Mouse (Mus musculus) left cerebral cortex, adult 9 months (tissue): ENCODE measurements around the gene Aim2.

Experiments used
- DNase-seq, 2 experiments: peaks; one replicate each; pipeline ENCODE4 v3.0.0; 2022; ENCODE audit warnings: low spot score in 2 of 2

The Aim2 gene

DNA sequence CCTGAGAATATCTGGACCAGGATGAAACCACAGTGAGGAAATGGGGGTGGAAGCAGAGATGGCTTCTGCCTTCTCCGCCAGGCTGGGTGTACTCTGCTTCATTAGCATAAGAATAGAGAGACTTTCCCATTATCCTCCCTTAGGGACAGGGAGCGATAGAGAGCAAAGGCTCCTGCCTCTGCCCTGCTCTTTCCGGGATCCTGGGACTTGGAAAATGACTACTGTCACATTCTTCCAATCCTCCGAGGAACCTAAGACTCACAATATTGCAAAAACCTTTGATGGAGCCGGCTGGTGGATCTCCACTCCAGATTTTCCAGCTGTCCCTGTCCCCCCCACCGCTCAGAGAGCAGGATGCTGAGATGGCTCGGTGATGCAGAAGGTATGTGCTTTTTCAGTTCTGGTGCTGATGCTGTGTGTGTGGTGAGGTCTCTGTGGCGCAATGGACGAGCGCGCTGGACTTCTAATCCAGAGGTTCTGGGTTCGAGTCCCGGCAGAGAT is 39.3 kb downstream of the Aim2 start:
- peak; percentile 91 to 97 for DNase-seq

DNA sequence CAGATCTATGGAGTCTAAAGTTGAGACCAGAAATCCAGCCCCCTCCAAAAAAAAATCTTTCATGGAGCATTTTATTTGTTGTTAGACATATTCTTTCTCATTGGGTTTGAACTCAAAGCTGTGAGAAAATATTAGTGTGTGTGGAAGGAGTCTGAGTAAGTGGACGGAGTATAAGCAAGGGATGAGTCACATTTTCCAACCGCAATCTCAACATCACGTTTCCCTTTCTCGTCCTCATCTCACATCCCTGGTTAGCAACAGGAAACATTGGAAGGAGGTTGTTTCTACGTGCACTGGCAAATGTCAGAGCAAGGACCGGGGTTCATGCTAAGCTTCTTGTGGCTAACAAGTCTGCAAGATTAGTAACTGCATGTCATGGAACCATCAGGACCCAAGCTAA is 41.1 kb downstream of the Aim2 start:
- DNase-seq, result no peak

GRCm38 (mm10) chr1:173398323-173398970 is 47.8 kb downstream of the Aim2 start:
- peak in 1 of 2 experiments; percentile 78 for DNase-seq

- DNase-seq, result no peak
Observed at GRCm38 (mm10) chr1:173404696-173405309, 54.1 kb downstream of the Aim2 start.

DNA sequence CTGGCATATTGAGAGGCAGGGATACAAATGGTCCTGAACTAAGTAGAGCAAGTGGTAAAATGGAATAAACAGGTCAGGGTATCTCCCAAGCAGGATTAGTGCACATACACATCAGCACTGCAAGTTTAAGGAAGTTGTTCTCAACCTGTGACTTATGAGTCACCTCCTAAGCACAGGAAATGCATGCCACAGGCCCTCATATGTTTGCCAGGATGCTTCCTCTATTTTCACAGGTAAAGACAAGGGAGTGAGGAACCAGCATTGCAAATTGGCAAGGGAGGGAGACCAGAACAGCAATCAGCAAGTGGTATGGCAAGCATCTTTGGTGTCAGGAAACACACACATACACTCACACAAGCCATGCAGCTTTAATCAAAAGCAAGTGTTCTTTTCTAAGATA is 58.4 kb downstream of the Aim2 start:
- DNase-seq, result no peak

- DNase-seq, result no peak
Observed at GRCm38 (mm10) chr1:173411863-173412262, 61.2 kb downstream of the Aim2 start.

DNA sequence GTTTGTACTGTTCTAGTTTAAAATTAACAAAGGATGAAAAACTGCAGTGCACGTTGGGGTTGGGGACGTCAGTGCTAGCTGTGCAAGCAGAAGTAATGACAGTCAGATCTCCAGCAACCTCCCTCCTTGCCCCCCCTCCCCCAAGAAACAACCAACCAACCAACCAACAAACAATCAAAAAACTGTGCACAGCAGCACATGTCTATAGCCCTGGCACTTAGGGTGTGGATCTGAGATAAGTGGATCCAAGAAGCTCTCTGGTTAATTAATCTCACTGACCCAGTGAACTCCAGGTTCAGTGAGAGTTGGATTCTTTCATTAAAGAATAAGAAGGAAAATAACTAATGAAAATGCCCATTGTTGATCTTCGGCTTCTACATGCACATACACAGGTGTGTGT is 64.0 kb downstream of the Aim2 start:
- no peak for DNase-seq

DNA sequence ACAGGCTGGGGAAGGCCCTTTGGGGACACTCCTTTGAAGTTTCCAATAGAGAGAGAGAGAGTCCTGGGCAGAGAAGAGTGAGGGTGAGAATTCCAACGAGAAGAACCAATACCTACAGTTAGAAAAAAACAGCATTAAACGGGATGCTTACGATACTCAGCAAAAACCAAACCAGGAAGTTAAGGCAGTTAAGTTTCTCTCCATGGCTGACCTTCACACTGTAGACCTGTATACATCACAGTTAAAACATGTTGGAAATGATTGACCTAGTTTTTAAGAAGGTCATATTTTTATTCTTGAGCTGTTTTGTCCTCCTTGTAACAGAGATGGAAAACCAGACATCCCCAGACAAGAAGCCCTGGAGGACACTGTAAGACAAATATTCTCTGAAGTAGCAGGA is 67.8 kb downstream of the Aim2 start:
- no peak for DNase-seq

DNA sequence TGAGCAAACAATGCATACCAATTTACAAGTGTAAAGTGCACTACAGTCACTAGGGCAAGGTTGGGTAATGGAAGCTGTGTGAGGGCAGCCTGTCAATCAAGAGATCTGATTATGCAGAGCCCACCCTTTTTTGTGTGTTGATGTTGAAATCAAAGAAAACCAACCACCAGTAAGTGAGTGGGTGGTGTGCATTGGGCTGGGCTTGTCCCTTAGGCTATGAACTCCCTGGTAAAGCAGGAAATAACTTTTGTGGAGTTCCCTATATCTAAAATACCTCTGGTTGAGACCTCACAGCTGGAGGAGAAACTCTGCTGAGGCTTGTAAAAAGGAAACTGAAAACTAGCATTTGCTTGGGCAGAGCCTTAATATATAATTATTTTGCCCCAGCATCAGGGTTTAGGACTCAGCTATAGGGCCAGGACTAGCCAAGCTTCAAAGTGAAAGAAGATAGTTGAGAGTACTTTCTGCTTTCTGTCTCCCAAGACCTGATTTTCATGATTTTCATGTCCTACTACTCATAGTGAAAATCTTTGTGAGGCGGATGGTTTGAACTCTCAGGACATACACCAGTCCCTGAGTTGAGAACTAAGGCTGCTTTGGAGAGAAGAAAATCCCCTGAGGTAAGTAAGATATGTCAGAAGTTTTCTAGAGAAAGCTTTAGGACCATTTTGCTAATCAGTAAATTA is 68.4 kb downstream of the Aim2 start:
- no peak for DNase-seq

DNA sequence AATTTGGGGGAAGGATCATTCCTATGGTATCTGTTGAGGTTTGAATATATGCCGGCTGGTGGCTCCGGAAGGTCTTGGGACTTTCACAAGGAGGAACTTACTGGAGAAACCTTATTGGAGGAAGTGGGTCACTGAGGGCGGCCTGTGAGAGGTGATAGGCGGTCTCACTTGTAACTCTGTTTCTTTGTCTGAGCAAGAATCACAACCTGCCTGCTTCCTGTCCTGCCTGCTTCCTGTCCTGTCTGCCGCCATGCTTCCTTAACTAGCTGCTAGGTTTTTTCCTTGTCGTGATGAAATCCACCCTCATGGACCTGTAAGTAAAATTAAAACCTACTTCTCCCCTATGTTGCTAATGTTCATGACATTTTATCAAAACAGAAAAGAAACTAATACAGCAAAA is 69.7 kb downstream of the Aim2 start:
- peak in 1 of 2 experiments; percentile 33 for DNase-seq

DNA sequence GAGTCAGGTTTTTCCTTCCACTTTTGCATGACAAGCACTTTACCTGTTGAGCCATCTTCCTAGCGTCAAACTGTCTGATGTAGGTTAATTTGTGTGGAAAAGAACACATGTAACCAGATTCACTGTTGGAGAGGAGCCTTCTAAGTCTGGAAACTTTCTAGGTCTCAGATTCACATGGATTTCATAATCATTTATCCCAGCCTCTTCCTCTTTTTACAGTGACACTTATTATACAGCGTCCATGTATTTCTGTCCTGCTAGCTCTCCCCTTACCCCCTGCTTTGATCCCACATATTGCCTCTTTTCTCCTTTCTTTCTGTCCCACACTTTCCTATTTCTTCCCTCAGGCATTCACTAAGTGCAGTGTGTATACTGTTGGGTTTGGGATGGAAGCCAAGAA is 75.7 kb downstream of the Aim2 start:
- DNase-seq, result no peak

DNA sequence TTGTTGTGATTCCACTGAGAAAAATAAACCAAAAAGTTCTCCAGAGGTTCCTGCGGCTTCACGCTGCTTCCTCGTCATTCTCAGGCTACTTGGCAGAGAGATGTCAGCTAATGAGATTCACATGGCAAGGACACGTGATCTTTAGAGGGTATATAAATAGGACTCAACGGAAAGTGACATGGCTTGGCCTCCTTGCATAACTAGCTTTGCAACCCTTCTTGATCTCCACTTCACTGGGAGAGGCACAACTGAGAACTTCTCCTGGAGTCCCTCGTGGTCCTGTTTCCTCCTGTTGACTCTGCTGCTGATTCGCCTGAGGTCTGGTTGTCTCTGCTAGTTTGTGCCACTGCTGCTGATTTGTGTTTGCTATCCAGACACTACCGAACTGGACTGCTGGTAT is 76.7 kb downstream of the Aim2 start:
- peak in 1 of 2 experiments; percentile 21 for DNase-seq

DNA sequence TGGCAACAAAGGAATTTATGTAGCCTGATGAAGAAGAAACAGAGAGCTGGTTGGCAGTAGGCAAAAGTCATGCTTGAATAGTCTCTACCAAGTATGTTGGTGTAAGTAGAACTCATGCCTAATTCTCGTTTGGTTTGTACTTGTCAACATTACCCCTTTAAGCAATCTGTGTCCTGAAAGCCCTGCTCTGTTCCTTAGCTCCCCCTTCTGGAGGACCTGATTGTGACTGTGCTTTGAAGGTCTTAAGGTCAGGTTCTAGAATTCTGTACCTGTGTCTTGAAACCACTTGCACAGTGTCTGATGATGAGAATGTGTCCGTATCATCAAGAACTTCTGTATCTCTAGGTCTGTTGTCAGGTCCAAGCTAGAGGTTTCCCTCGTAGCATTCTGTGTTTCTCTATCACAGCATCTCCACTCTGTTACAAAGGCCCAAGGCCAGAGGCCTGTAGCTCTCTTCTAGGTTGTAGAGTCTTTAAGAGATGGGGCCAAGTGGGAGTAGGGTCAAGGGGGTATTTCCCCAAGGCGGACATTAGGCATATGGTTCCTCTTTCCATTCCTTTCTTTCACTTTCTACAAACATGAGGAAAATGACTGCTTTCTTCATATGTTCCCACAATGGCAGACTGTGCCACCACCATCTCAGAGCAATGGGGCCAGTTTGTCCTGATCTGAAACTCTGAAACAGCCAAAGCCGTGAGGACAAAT is 79.5 kb downstream of the Aim2 start:
- no peak for DNase-seq

GRCm38 (mm10) chr1:173432411-173432810 is 81.7 kb downstream of the Aim2 start:
- no peak for DNase-seq

GRCm38 (mm10) chr1:173437161-173437953 is 86.7 kb downstream of the Aim2 start:
- DNase-seq, result no peak

GRCm38 (mm10) chr1:173440681-173441080 is 90.0 kb downstream of the Aim2 start:
- DNase-seq, result no peak

GRCm38 (mm10) chr1:173441210-173441609 is 90.5 kb downstream of the Aim2 start:
- no peak for DNase-seq

DNA sequence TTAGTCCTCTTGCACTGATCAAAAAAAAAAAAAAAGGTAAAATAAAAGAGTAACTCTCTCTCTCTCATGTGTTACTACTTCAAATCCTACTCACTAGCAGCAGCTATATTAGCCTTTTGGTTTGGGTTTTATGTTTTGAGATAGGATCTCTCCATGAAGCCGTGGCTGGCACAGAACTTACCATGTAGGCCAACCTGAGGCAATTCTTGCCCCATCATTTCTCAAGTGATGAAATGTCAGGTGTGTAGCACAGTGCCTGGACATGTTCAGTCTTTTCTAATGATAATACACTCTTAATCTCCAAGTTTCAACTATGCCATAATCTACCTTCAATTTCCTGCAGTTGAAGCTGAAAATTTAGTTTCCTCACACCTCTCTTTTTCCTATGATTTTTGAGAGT is 92.4 kb downstream of the Aim2 start:
- no peak for DNase-seq

GRCm38 (mm10) chr1:173447067-173447466 is 96.4 kb downstream of the Aim2 start:
- no peak for DNase-seq

DNA sequence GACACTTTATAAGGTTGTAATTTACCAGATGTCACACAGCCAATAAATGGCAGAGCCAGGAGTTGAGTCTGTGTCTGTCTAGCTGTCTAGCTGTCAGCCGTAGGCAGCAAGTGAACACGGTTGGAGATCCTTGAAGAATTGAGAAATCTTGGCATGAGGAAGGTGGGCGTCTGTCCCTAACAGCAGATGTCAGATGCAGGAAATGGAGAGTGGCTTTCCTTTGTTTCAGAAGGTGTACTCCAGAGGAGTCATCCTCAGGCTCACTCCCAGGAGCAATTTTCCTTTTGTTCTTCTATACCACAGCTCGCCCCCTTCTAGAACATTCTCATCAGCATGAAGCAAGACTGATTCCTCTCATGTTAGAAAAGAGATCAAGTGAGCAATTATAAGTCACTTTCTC is 99.9 kb downstream of the Aim2 start:
- no peak for DNase-seq

DNA sequence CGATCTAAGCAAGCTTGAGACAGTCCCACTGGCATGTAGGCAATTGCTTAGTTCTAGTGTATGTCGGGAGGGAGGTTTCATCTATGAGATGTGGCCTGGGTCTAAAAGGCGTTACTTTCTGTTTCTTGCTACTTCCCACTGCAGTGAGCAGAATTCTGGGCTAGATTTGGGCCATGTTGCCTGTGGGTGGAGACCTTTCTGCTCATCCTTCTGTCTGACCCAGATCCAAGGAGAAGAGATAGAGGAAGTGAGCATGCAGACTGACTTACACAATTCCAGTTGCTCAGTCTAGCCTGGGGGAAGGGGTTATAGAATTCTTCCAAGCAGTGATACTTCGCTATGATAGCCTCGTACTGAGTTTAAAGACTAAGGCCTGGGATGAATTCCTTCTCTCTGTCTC is 101.0 kb downstream of the Aim2 start:
- peak in 1 of 2 experiments; percentile 17 for DNase-seq
